25 mouse cellular contexts compared by ENCODE assay signal in the genomic region with DNA sequence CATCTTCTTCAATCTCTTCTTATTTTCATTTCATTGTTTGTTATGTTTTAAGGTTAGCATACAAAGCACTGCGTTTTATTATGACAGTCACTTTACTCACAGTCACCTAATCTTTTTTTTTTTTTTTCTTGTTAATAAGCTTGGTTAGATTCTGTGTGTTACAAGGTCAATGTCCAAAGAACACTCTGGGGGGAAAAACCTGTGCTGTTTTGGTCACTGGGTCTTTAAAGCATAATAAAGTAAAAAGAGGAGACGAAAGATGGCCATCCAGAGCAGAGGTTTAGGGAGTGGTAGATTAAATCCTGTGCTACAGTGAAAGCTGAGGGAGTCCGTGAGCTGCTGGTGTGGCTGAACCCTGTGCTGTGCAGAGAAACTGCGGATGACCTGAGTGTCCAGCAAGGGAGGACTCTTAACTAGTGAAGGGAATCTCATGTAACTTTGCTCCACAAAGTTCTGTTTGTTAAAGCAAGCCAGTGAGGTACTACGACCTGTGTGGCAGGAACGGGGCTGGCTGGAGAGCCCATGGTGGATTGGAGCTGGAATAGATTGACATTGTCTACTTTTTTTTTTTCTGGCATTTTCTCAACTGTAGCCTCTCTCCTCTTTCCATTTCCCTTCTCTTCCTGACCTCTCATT. TPM values are rescaled to one million over a fixed set of nuclear protein-coding genes. Genes with fewer than 3 reads are reported as not detected.
DNase-seq lines count a peak whose midpoint lies in the region; ATAC-seq and TF ChIP-seq lines count a peak whose summit lies in the region.
"Had no signal": no experiment of that assay in that cellular context is flagged by ENCODE, and none has a peak within 500 bp of the region (broad histone marks: within the 10 kb centered on the region; RNA-seq: fewer than 3 reads in every experiment).

No protein-coding gene starts in this region.

- 55% methylated on average over 6 of the region's 6 CpGs for WGBS in liver, embryonic 15.5 days (ENCODE audit: insufficient replicate concordance)
- 80% methylated on average over 6 of the region's 6 CpGs for WGBS in liver, embryonic 11.5 days
- 40% methylated on average over 6 of the region's 6 CpGs for WGBS in kidney, adult 2 months
- 66% methylated on average over 6 of the region's 6 CpGs for WGBS in kidney, postnatal 0 days
- WGBS in hindbrain, embryonic 16.5 days = 90% methylated on average over 6 of the region's 6 CpGs

- TF ChIP-seq CTCF in kidney, adult 2 months (conservative IDR thresholded peaks at IDR 0.05; ENCODE audit: insufficient read depth, insufficient read length, low read depth, low read length) = no peak
- no peak for TF ChIP-seq CTCF in kidney, postnatal 0 days (IDR thresholded peaks at IDR 0.05; ENCODE audit: low read depth)

- peak overlapping the region; percentile 18 for H3K4me2 ChIP-seq in liver, embryonic 15.5 days
- H3K4me2 ChIP-seq in liver, embryonic 11.5 days = no peak overlapping the region
- 0 out of 2 replicates have a peak overlapping the region, but pooled peaks have one; percentile 10 for H3K4me2 ChIP-seq in kidney, postnatal 0 days (ENCODE audit: low read length)
- H3K4me2 ChIP-seq in hindbrain, embryonic 16.5 days (ENCODE audit: low read length) = no peak overlapping the region
- H3K4me2 ChIP-seq: embryonic facial prominence, embryonic 15.5 days; heart, embryonic 11.5 days; hindbrain, embryonic 15.5 days; limb, embryonic 13.5 days; midbrain, embryonic 12.5 days had no signal

- TF ChIP-seq POLR2A in kidney, adult 2 months (IDR thresholded peaks at IDR 0.05; ENCODE audit: low read depth, low read length) = no peak

- peak; percentile 31; the same call in 1 of the 2 replicates for ATAC-seq in liver, embryonic 15.5 days (ENCODE audit: insufficient read depth)
- ATAC-seq in liver, embryonic 11.5 days (replicated peaks; ENCODE audit: low FRiP score) = no peak
- ATAC-seq in kidney, postnatal 0 days (replicated peaks; ENCODE audit: low FRiP score, low read depth) = no peak
- no peak for ATAC-seq in hindbrain, embryonic 16.5 days
- ATAC-seq: forebrain, embryonic 14.5 days; Patski had no signal

- H3K27ac ChIP-seq in liver, embryonic 15.5 days (replicated peaks) = peak overlapping the region; percentile 45
- H3K27ac ChIP-seq in liver, embryonic 11.5 days (ENCODE audit: low read depth, low read length) = no peak overlapping the region
- peak overlapping the region; percentile 100 for H3K27ac ChIP-seq in kidney, adult 2 months (ENCODE audit: insufficient read depth, low read depth, low read length)
- H3K27ac ChIP-seq in kidney, postnatal 0 days = peak overlapping the region; percentile 74
- no peak overlapping the region for H3K27ac ChIP-seq in hindbrain, embryonic 16.5 days (ENCODE audit: low read depth, low read length)
- H3K27ac ChIP-seq: hindbrain, embryonic 15.5 days; limb, embryonic 13.5 days; midbrain, embryonic 12.5 days had no signal

- no peak overlapping the region for H3K9ac ChIP-seq in liver, embryonic 15.5 days
- H3K9ac ChIP-seq in liver, embryonic 11.5 days (ENCODE audit: low read depth, low read length) = no peak overlapping the region
- H3K9ac ChIP-seq in kidney, postnatal 0 days (ENCODE audit: low read depth, low read length) = no peak overlapping the region
- H3K9ac ChIP-seq in hindbrain, embryonic 16.5 days (ENCODE audit: low read depth, low read length) = no peak overlapping the region
- H3K9ac ChIP-seq: embryonic facial prominence, embryonic 15.5 days; hindbrain, embryonic 15.5 days; limb, embryonic 13.5 days; midbrain, embryonic 12.5 days had no signal

- no peaks in the 10 kb centered on the region for H3K36me3 ChIP-seq in liver, embryonic 15.5 days (replicated peaks)
- H3K36me3 ChIP-seq in liver, embryonic 11.5 days (ENCODE audit: control insufficient read depth, insufficient read depth, low read length) = no peaks in the 10 kb centered on the region
- H3K36me3 ChIP-seq in kidney, adult 2 months (ENCODE audit: control insufficient read depth, insufficient read depth, low read length) = no peaks in the 10 kb centered on the region
- H3K36me3 ChIP-seq in kidney, postnatal 0 days (ENCODE audit: insufficient read depth, low read length) = no peaks in the 10 kb centered on the region
- no peaks in the 10 kb centered on the region for H3K36me3 ChIP-seq in hindbrain, embryonic 16.5 days (ENCODE audit: control insufficient read depth, insufficient read depth, low read length)
- H3K36me3 ChIP-seq: embryonic facial prominence, embryonic 15.5 days; G1E; hindbrain, embryonic 15.5 days; limb, embryonic 13.5 days; midbrain, embryonic 12.5 days had no signal

- DNase-seq in liver, embryonic 11.5 days (ENCODE audit: low spot score) = no peak
- DNase-seq in kidney, adult 2 months = peak; percentile 78
- DNase-seq in kidney, postnatal 0 days (ENCODE audit: low spot score) = no peak
- peak; percentile 38 for DNase-seq in yolk sac, embryonic 10.5 days (ENCODE audit: low spot score)
- no peak for DNase-seq in cerebellum, postnatal 4 days (ENCODE audit: low spot score in 2 of 2)
- DNase-seq: B cell, adult 2 months; cerebellum, adult 11 months; cerebellum, adult 9-11 months; embryo, embryonic 11 days; gastrocnemius, postnatal 10 days; heart, adult 11 months; lung, adult 2 months; lung, postnatal 14 days; thymus, postnatal 14 days had no signal

- H3K4me3 ChIP-seq in liver, embryonic 15.5 days (replicated peaks) = no peak overlapping the region
- no peak overlapping the region for H3K4me3 ChIP-seq in liver, embryonic 11.5 days (ENCODE audit: low read depth, low read length)
- peak overlapping the region; percentile 50 for H3K4me3 ChIP-seq in kidney, adult 2 months (ENCODE audit: insufficient read depth, low read depth, low read length)
- H3K4me3 ChIP-seq in kidney, postnatal 0 days (replicated peaks; ENCODE audit: low read depth, low read length) = no peak overlapping the region
- H3K4me3 ChIP-seq in hindbrain, embryonic 16.5 days (ENCODE audit: low read length) = no peak overlapping the region
- H3K4me3 ChIP-seq: embryonic facial prominence, embryonic 15.5 days; hindbrain, embryonic 15.5 days; limb, embryonic 13.5 days; midbrain, embryonic 12.5 days had no signal

- H3K4me1 ChIP-seq in liver, embryonic 15.5 days (replicated peaks) = 0 out of 2 replicates have a peak, but pooled peaks cover 2% of the 10 kb centered on the region
- H3K4me1 ChIP-seq in liver, embryonic 11.5 days (replicated peaks; ENCODE audit: control insufficient read depth, insufficient read depth, low read length) = no peaks in the 10 kb centered on the region
- peaks cover 38% of the 10 kb centered on the region; the same call in 1 of the 2 replicates for H3K4me1 ChIP-seq in kidney, adult 2 months (ENCODE audit: control insufficient read depth, insufficient read depth, low read length)
- peaks cover 16% of the 10 kb centered on the region; the same call in 1 of the 2 replicates for H3K4me1 ChIP-seq in kidney, postnatal 0 days (replicated peaks; ENCODE audit: insufficient read depth, low read length)
- peaks cover 4% of the 10 kb centered on the region for H3K4me1 ChIP-seq in hindbrain, embryonic 16.5 days (ENCODE audit: control insufficient read depth, insufficient read depth, low read depth, low read length)
- H3K4me1 ChIP-seq: midbrain, embryonic 12.5 days had no signal

- no peaks in the 10 kb centered on the region for H3K9me3 ChIP-seq in liver, embryonic 15.5 days (replicated peaks)
- no peaks in the 10 kb centered on the region for H3K9me3 ChIP-seq in liver, embryonic 11.5 days (ENCODE audit: control insufficient read depth, low read length)
- H3K9me3 ChIP-seq in kidney, postnatal 0 days (replicated peaks; ENCODE audit: low read length) = no peaks in the 10 kb centered on the region
- H3K9me3 ChIP-seq in hindbrain, embryonic 16.5 days (ENCODE audit: control insufficient read depth, low read length) = no peaks in the 10 kb centered on the region
- H3K9me3 ChIP-seq: embryonic facial prominence, embryonic 15.5 days; G1E; hindbrain, embryonic 15.5 days; limb, embryonic 13.5 days; midbrain, embryonic 12.5 days had no signal

- H3K27me3 ChIP-seq in liver, embryonic 15.5 days = 0 out of 2 replicates have a peak, but pooled peaks cover 7% of the 10 kb centered on the region
- no peaks in the 10 kb centered on the region for H3K27me3 ChIP-seq in liver, embryonic 11.5 days (replicated peaks; ENCODE audit: control insufficient read depth, insufficient read depth, low read length)
- H3K27me3 ChIP-seq in kidney, adult 2 months (replicated peaks; ENCODE audit: control insufficient read depth, insufficient read depth, low read length) = no peaks in the 10 kb centered on the region
- H3K27me3 ChIP-seq in kidney, postnatal 0 days (ENCODE audit: insufficient read depth, low read length) = no peaks in the 10 kb centered on the region
- no peaks in the 10 kb centered on the region for H3K27me3 ChIP-seq in hindbrain, embryonic 16.5 days (replicated peaks; ENCODE audit: control insufficient read depth, insufficient read depth, low read length)
- H3K27me3 ChIP-seq: CH12.LX; embryonic facial prominence, embryonic 15.5 days; hindbrain, embryonic 15.5 days; limb, embryonic 13.5 days; midbrain, embryonic 12.5 days; Patski had no signal

RNA-seq across cellular contexts. Expression of a gene that starts 2.4 kb away (rescaled TPM):
- 1.1 and 1.7 TPM in 2 replicates for polyA plus RNA-seq in liver, embryonic 15.5 days (2015; fragmentation: Nextera tagmentation; extraction: Ambion mirVana)
- 0.69 and 0.96 TPM in 2 replicates for polyA plus RNA-seq in liver, embryonic 11.5 days (2014; fragmentation: Nextera tagmentation; extraction: Ambion mirVana)
- 22.3 and 22.4 TPM in 2 replicates for polyA plus RNA-seq in kidney, adult 2 months (2012; rRNA removed)
- polyA plus RNA-seq in kidney, postnatal 0 days (2015; fragmentation: Nextera tagmentation; extraction: Ambion mirVana) = 20.1 and 24.0 TPM in 2 replicates
- 1.7 and 8.2 TPM in 2 replicates for polyA plus RNA-seq in hindbrain, embryonic 16.5 days (2015; fragmentation: Nextera tagmentation; extraction: Ambion mirVana)
- polyA plus RNA-seq: G1E had no signal

RNA-seq across cellular contexts. Expression of a gene that starts 27.1 kb away (rescaled TPM):
- polyA plus RNA-seq in liver, embryonic 15.5 days (2015; fragmentation: Nextera tagmentation; extraction: Ambion mirVana) = 19.1 and 26.1 TPM in 2 replicates
- polyA plus RNA-seq in liver, embryonic 11.5 days (2014; fragmentation: Nextera tagmentation; extraction: Ambion mirVana) = 15.9 and 17.9 TPM in 2 replicates
- polyA plus RNA-seq in kidney, adult 2 months (2012; rRNA removed) = 66.9 and 71.9 TPM in 2 replicates
- polyA plus RNA-seq in kidney, postnatal 0 days (2015; fragmentation: Nextera tagmentation; extraction: Ambion mirVana) = 47.4 and 54.5 TPM in 2 replicates
- polyA plus RNA-seq in hindbrain, embryonic 16.5 days (2015; fragmentation: Nextera tagmentation; extraction: Ambion mirVana) = 14.1 and 14.3 TPM in 2 replicates

RNA-seq across cellular contexts. Expression of a gene that starts 46.0 kb away (rescaled TPM):
- 0.02 TPM in 1 of 2 replicates, not detected in the other for polyA plus RNA-seq in liver, embryonic 15.5 days (2015; fragmentation: Nextera tagmentation; extraction: Ambion mirVana)
- 0.05 and 0.09 TPM in 2 replicates for polyA plus RNA-seq in liver, embryonic 11.5 days (2014; fragmentation: Nextera tagmentation; extraction: Ambion mirVana)
- 0.14 and 0.16 TPM in 2 replicates for polyA plus RNA-seq in kidney, adult 2 months (2012; rRNA removed)
- 0.04 TPM in 2 replicates for polyA plus RNA-seq in kidney, postnatal 0 days (2015; fragmentation: Nextera tagmentation; extraction: Ambion mirVana)
- 0.14 and 0.24 TPM in 2 replicates for polyA plus RNA-seq in hindbrain, embryonic 16.5 days (2015; fragmentation: Nextera tagmentation; extraction: Ambion mirVana)
- polyA plus RNA-seq: forebrain, embryonic 14.5 days; G1E; lung, adult 2 months; Patski had no signal

Comparison
In these comparisons a context has a peak if more than half of its experiments do, and no peak if none do; other contexts are left out.
1. H3K27ac ChIP-seq: peak in liver, embryonic 15.5 days (single experiment), kidney, adult 2 months (single experiment) and kidney, postnatal 0 days (single experiment); none in liver, embryonic 11.5 days (single experiment) and hindbrain, embryonic 16.5 days (single experiment).
2. H3K4me2 ChIP-seq: peak in liver, embryonic 15.5 days (single experiment) and kidney, postnatal 0 days (single experiment); none in liver, embryonic 11.5 days (single experiment) and hindbrain, embryonic 16.5 days (single experiment).
3. DNase-seq: peak in kidney, adult 2 months (single experiment) and yolk sac, embryonic 10.5 days (single experiment); none in liver, embryonic 11.5 days (single experiment), kidney, postnatal 0 days (single experiment) and cerebellum, postnatal 4 days (0 of 2).